Mouse (Mus musculus): ENCODE results near the gene Chmp2a.

The Chmp2a gene

GRCm38 (mm10) chr7:13035211-13035855 lies 726 bp upstream of the Chmp2a start:
- no peak for DNase-seq (ENCODE audit: low read depth, low spot score)

DNA sequence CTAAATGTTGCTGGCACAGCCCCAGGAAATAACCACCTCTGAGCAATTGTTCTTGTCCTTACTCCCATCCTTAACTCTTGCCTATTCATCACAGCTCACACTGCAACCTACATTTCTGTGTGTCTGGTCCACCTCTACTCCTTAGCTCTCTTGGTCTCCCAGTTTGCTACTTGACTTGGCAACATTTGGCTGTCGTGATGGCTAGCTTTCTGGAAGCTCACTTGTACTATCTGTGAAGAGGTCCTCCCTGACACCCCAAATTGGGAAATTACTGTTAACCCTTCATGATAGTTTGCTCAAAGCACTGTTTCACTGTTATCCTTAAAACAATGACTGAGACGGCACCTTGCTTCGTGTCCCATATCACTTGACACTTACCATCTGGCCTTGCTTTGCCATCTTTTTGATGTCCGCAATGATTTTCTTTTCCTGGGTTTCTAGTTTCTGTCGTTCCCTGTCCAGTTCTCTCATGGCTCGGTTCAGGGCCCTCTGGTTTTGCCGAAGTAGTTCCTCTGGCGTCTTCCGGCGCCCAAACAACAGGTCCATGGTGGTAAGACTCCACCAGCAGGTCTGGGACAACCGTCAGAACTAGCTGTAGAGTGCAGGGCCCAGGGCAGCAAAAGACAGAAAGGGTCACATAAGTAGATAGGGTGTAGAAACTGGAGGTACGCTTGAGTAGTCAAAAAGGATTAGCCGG lies 1.0 kb downstream of the Chmp2a start:
- no peak for DNase-seq (ENCODE audit: low read depth, low spot score)

GRCm38 (mm10) chr7:13032541-13032940 lies 2.1 kb downstream of the Chmp2a start:
- no peak for DNase-seq (ENCODE audit: low read depth, low spot score)

- DNase-seq (ENCODE audit: low read depth, low spot score) = no peak
Observed at GRCm38 (mm10) chr7:13031983-13032382, 2.6 kb downstream of the Chmp2a start.

DNA sequence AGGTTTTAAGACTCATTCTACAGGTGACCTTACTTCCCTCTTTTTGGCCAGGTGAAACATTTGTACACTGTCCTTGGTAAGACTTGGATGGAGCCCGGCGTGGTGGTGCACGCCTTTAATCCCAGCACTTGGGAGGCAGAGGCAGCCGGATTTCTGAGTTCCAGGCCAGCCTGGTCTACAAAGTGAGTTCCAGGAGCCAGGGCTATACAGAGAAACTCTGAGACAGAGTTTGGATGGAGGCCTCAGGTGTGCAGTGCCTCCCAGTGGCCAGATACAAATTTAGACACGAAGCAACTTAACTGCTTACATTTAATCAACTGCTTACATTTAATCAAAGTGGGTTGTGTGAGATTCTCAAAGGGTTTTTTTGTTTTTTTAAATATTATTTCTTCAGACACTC lies 3.5 kb downstream of the Chmp2a start:
- peak; percentile 56 for DNase-seq (ENCODE audit: low read depth, low spot score)

DNA sequence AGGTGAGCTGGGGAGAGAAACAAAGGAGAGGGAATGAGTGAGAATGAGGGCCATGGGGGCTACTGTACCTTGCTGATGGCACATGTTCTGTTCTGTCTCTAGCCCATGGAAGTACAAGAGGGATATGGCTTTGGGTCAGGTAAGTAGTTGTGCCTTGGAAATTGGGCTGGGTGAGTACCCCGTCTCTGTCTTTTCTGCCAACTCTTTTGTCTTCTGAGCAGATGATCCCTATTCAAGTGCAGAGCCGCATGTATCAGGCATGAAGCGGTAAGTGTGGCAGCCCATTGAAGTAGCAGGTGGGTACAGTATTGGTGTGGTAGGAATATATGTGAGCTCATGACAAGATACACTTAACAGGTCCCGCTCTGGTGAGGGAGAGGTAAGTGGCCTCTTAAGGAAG lies 5.6 kb downstream of the Chmp2a start:
- DNase-seq (ENCODE audit: low read depth, low spot score) = no peak

GRCm38 (mm10) chr7:13025511-13026112 lies 9.0 kb downstream of the Chmp2a start:
- no peak for DNase-seq (ENCODE audit: low read depth, low spot score)

GRCm38 (mm10) chr7:13024805-13025204 lies 9.8 kb downstream of the Chmp2a start:
- peak; percentile 79 for DNase-seq (ENCODE audit: low read depth, low spot score)

DNA sequence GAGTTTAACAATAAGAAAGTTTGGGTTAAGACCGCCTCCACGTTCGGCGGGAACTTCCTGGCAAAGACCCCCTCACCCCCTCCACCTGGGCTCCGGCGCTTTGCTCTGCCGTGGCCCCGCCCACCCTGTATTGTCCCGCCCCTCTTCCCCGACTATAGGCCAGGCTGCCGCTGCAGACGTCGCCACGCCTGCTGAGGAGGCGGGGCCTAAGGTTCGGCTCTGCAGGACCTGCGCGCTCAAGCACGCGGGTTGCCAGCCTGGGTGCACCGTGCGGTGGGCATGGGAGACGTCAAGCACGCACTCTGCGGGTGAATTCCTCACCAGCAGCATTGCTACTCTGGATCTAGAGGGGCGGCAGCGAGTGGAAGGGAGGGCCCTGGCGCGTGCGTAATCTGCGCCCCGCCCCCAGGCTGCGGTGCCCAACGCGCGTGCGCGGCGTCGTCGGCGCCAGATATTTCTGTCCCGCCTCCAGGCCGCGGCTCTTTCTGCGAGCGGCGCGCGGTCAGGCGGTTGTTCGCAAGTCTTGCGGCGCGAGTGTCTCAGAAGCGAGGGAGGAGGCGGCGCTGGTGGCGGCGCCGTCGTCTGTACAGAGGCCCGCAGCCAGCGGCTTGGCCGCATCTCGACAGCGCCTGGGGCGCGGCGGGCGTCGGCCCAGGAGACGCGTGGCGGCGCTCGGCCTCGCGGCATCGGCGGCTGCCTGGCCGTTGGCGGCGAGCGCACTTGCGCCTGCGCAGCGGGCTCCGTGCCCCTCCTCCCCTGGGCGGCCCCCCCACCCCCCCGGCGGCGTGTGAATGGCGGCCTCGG lies 10.5 kb downstream of the Chmp2a start:
- DNase-seq (ENCODE audit: low read depth, low spot score) = peak; percentile 97

- peak; percentile 47 for DNase-seq (ENCODE audit: low read depth, low spot score)
Observed at GRCm38 (mm10) chr7:13022773-13023535, 11.7 kb downstream of the Chmp2a start.

- DNase-seq (ENCODE audit: low read depth, low spot score) = no peak
Observed at GRCm38 (mm10) chr7:13015217-13015616, 19.4 kb downstream of the Chmp2a start.

GRCm38 (mm10) chr7:13014275-13014839 lies 20.2 kb downstream of the Chmp2a start:
- DNase-seq (ENCODE audit: low read depth, low spot score) = no peak

DNA sequence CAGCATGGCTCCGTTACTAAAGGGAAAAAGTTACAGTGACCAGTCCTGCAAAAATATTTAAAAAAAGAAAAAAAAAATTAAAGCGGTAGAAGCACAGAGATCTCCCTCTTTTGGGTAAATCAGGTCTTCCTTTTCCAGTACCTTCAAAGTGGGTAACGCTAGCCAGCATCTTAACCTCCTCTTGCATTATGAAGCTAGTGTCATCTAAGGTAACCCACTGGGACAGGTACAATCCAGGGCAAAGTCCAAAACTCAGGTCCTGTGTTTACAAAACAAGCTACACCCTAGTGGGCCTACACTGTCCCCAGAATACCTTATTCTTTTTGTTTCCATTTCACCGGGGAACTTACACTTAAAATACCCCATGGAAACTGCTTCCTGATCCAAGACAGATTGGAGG lies 20.9 kb downstream of the Chmp2a start:
- no peak for DNase-seq (ENCODE audit: low read depth, low spot score)

DNA sequence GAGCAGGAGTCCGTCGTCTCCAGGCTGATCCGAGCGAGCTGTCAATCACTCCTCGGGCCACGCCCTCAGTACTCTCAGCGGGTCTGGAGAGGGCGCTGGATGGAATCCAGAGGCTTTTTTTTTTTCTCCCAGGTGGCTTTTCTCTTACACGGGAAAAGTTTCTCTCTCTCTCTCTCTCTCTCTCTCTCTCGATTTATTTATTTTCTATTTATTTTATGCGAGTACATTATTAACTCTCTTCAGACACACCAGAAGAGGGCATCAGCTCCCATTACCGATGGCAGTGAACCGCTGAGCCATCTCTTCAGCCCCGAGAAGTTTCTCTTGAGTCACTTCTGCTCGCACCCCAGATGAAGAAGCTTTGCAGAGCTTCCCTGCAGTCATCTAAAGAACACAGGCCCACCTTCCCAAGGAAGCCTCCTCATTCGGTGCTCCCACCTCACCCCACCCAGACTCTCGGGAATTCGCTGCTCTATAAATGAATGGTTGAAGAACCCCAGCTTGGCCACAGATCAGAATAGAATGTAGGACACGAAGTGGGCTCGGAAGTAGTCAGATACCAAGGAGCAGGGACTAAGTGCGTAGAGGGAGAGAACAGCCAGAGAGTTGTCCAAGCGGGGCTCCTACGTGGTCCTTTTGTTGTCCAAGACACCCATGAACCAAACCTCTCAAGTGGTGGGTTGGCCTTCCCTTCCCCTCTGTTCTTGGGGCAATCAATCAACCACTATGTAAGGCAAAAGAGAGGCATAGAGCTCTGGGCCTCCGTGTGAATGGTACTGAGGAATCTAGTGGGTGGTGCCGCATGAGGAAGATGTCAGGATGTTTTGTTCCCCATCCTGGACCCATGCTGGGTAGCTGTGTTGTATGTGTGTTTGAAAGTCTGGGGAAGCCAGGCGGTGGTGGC lies 24.4 kb downstream of the Chmp2a start, which contains the start of gene Zbtb45:
Zbtb45 (minus strand) TSS at position 30 of the 904 bp plus-strand sequence.
- no peak for DNase-seq (ENCODE audit: low read depth, low spot score)

- DNase-seq (ENCODE audit: low read depth, low spot score) = peak; percentile 99
Observed at GRCm38 (mm10) chr7:13009143-13010004, 25.2 kb downstream of the Chmp2a start.

GRCm38 (mm10) chr7:13007341-13008092 lies 27.1 kb downstream of the Chmp2a start:
- no peak for DNase-seq (ENCODE audit: low read depth, low spot score)

DNA sequence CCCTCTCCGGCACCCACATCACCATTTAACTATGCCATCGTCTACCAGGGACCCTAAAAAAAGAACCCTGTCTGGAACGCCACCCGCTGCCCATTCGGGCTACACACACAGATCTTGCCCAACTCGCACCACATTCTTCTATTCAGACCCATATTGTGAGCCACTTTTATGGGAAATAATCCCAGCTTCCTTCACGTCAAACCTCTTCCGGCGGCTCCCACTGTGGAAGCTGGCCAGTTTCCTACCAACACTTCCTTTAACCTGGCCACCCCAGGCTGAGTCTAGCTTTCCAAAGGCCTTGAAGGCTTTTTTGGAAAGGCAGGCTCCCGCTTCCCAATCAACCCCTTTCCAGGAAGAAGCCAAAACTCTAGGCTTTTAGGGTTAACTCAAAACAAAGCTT lies 28.1 kb downstream of the Chmp2a start:
- no peak for DNase-seq (ENCODE audit: low read depth, low spot score)

GRCm38 (mm10) chr7:13006011-13006410 lies 28.6 kb downstream of the Chmp2a start:
- DNase-seq (ENCODE audit: low read depth, low spot score) = peak; percentile 68
